Mouse (Mus musculus) MEL (cell line): ENCODE measurements at regions not wholly inside any gene's neighbourhood (a gene's known extent, or its start where the extent isn't known, plus 50 kb on each side); places are given as distances from the start of the nearest gene placed in this dataset.

Experiments used
- DNase-seq: peaks from one replicate; pipeline ENCODE4 v3.0.0; 2011; ENCODE audit warnings: low read depth, low spot score
- H3K27ac ChIP-seq: 2 replicates; pipeline ENCODE4 v1.5.1; 2012; ENCODE audit warnings: low read depth, mild to moderate bottlenecking, control low read depth, low read length, moderate library complexity; ENCODE audit not compliant: control insufficient read depth
- H3K27me3 ChIP-seq, 2 experiments: fragments of 150-350 bp in 1 of 2; sonication (generic) in 1 of 2; 2 replicates each; pipeline ENCODE4 v1.6.1; 2012; ENCODE audit warnings: low read length in 2 of 2, mild to moderate bottlenecking in 2 of 2, improper control_type of control experiment in 1 of 2, moderate library complexity in 1 of 2; ENCODE audit not compliant: insufficient read depth in 2 of 2, control insufficient read depth in 1 of 2
- H3K36me3 ChIP-seq, 2 experiments: 2 replicates each; pipeline ENCODE4 v1.6.1; 2012 to 2014; ENCODE audit warnings: low read length in 2 of 2, improper control_type of control experiment in 1 of 2, inconsistent platforms in 1 of 2, mild to moderate bottlenecking in 1 of 2; ENCODE audit not compliant: insufficient read depth in 2 of 2, control insufficient read depth in 1 of 2
- H3K4me1 ChIP-seq, 2 experiments: fragments of 150-350 bp in 1 of 2; sonication (generic) in 1 of 2; 2 replicates each; pipeline ENCODE4 v1.6.1; 2012; ENCODE audit warnings: low read length in 2 of 2, improper control_type of control experiment in 1 of 2, mild to moderate bottlenecking in 1 of 2; ENCODE audit not compliant: insufficient read depth in 2 of 2, control insufficient read depth in 1 of 2
- H3K4me3 ChIP-seq, 2 experiments: fragments of 150-350 bp in 1 of 2; sonication (generic) in 1 of 2; 2 replicates each; pipeline ENCODE4 v1.5.1; 2012; ENCODE audit warnings: low read depth in 2 of 2, low read length in 2 of 2, mild to moderate bottlenecking in 2 of 2, moderate library complexity in 2 of 2, control low read depth in 1 of 2, improper control_type of control experiment in 1 of 2; ENCODE audit not compliant: control insufficient read depth in 1 of 2, insufficient read depth in 1 of 2
- H3K79me2 ChIP-seq: 2 replicates; pipeline ENCODE4 v1.6.1; 2012; ENCODE audit warnings: mild to moderate bottlenecking, low read length, moderate library complexity; ENCODE audit not compliant: control insufficient read depth, poor library complexity, insufficient read depth
- H3K9ac ChIP-seq: 2 replicates; pipeline ENCODE4 v1.6.1; 2012; ENCODE audit warnings: low read depth, mild to moderate bottlenecking, control low read depth, low read length, moderate library complexity; ENCODE audit not compliant: control insufficient read depth, poor library complexity, severe bottlenecking
- H3K9me3 ChIP-seq: fragments of 150-350 bp; sonication (generic); replicated peaks from 2 replicates; pipeline ENCODE4 v1.6.1; 2012; ENCODE audit warnings: mild to moderate bottlenecking, low read length, improper control_type of control experiment, moderate library complexity; ENCODE audit not compliant: insufficient read depth
- BHLHE40 ChIP-seq: IDR thresholded peaks from 2 replicates; pipeline ENCODE4 v1.6.1; 2012; ENCODE audit warnings: low read depth, mild to moderate bottlenecking, inconsistent platforms, low read length, improper control_type of control experiment, borderline replicate concordance
- CHD1 ChIP-seq: IDR thresholded peaks from 2 replicates; pipeline ENCODE4 v1.6.1; 2012; ENCODE audit warnings: low read depth, mild to moderate bottlenecking, inconsistent platforms, low read length, improper control_type of control experiment
- CHD2 ChIP-seq: IDR thresholded peaks from 2 replicates; pipeline ENCODE4 v1.6.1; 2011; ENCODE audit warnings: low read length, improper control_type of control experiment
- CTCF ChIP-seq, 3 experiments: IDR thresholded peaks in 2 of 3; conservative IDR thresholded peaks in 1 of 3; 2 replicates each; pipeline ENCODE4 v1.5.1; 2011 to 2012; ENCODE audit warnings: low read length in 3 of 3, low read depth in 2 of 3, mild to moderate bottlenecking in 2 of 3, improper control_type of control experiment in 1 of 3, inconsistent platforms in 1 of 3, mixed read lengths in 1 of 3, moderate library complexity in 1 of 3; ENCODE audit not compliant: control insufficient read depth in 1 of 3, insufficient read depth in 1 of 3, poor library complexity in 1 of 3, severe bottlenecking in 1 of 3
- E2F4 ChIP-seq: IDR thresholded peaks from 2 replicates; pipeline ENCODE4 v1.6.1; 2011; ENCODE audit warnings: low read depth, low read length, improper control_type of control experiment, borderline replicate concordance
- ELF1 ChIP-seq: IDR thresholded peaks from 2 replicates; pipeline ENCODE4 v1.6.1; 2014; ENCODE audit warnings: low read depth, mild to moderate bottlenecking, inconsistent platforms, low read length, improper control_type of control experiment, moderate library complexity
- ETS1 ChIP-seq: IDR thresholded peaks from 2 replicates; pipeline ENCODE4 v1.6.1; 2012; ENCODE audit warnings: low read depth, mild to moderate bottlenecking, inconsistent platforms, low read length, improper control_type of control experiment, moderate library complexity
- GABPA ChIP-seq: IDR thresholded peaks from 2 replicates; pipeline ENCODE4 v1.6.1; 2012; ENCODE audit warnings: low read depth, mild to moderate bottlenecking, inconsistent platforms, low read length, improper control_type of control experiment, moderate library complexity
- GATA1 ChIP-seq: IDR thresholded peaks from 2 replicates; pipeline ENCODE4 v1.6.1; 2011; ENCODE audit warnings: low read depth, low read length, improper control_type of control experiment
- HCFC1 ChIP-seq: IDR thresholded peaks from 2 replicates; pipeline ENCODE4 v1.6.1; 2012; ENCODE audit warnings: low read depth, mild to moderate bottlenecking, inconsistent platforms, low read length, improper control_type of control experiment, moderate library complexity
- JUND ChIP-seq: IDR thresholded peaks from 2 replicates; pipeline ENCODE4 v1.6.1; 2011; ENCODE audit warnings: low read depth, mild to moderate bottlenecking, improper control_type of control experiment, low read length
- KAT2A ChIP-seq: conservative IDR thresholded peaks from 2 replicates; pipeline ENCODE4 v1.6.1; 2012; ENCODE audit warnings: low read depth, low read length, improper control_type of control experiment, inconsistent platforms
- MAFK ChIP-seq: IDR thresholded peaks from 2 replicates; pipeline ENCODE4 v1.6.1; 2011; ENCODE audit warnings: low read depth, mild to moderate bottlenecking, low read length, improper control_type of control experiment, borderline replicate concordance
- MAX ChIP-seq: IDR thresholded peaks from 2 replicates; pipeline ENCODE4 v1.6.1; 2011; ENCODE audit warnings: low read length, improper control_type of control experiment
- MAZ ChIP-seq: IDR thresholded peaks from 2 replicates; pipeline ENCODE4 v1.6.1; 2012; ENCODE audit warnings: low read depth, mild to moderate bottlenecking, inconsistent platforms, low read length, improper control_type of control experiment
- MEF2A ChIP-seq: IDR thresholded peaks from 2 replicates; pipeline ENCODE4 v1.6.1; 2014; ENCODE audit warnings: low read depth, mild to moderate bottlenecking, inconsistent platforms, low read length, improper control_type of control experiment; ENCODE audit not compliant: poor library complexity, insufficient replicate concordance, severe bottlenecking; ENCODE audit errors: extremely low read depth
- MXI1 ChIP-seq: IDR thresholded peaks from 2 replicates; pipeline ENCODE4 v1.6.1; 2011; ENCODE audit warnings: mild to moderate bottlenecking, low read depth, low read length, improper control_type of control experiment
- MYB ChIP-seq: IDR thresholded peaks from 2 replicates; pipeline ENCODE4 v1.6.1; 2011; ENCODE audit warnings: mild to moderate bottlenecking, low read depth, low read length, improper control_type of control experiment
- MYC ChIP-seq: IDR thresholded peaks from 2 replicates; pipeline ENCODE4 v1.6.1; 2011; ENCODE audit warnings: low read depth, mild to moderate bottlenecking, low read length, improper control_type of control experiment, moderate library complexity
- NELFE ChIP-seq: IDR thresholded peaks from 2 replicates; pipeline ENCODE4 v1.6.1; 2011; ENCODE audit warnings: low read depth, low read length, improper control_type of control experiment
- NRF1 ChIP-seq: IDR thresholded peaks from 2 replicates; pipeline ENCODE4 v1.6.1; 2014; ENCODE audit warnings: low read depth, mild to moderate bottlenecking, inconsistent platforms, low read length, improper control_type of control experiment, moderate library complexity; ENCODE audit not compliant: poor library complexity, insufficient read depth, severe bottlenecking
- POLR2A ChIP-seq, 2 experiments: IDR thresholded peaks; 2 replicates each; pipeline ENCODE4 v1.6.1; 2011 to 2012; ENCODE audit warnings: low read length in 2 of 2, mild to moderate bottlenecking in 2 of 2, control low read depth in 1 of 2, improper control_type of control experiment in 1 of 2, low read depth in 1 of 2, moderate library complexity in 1 of 2; ENCODE audit not compliant: control insufficient read depth in 1 of 2, insufficient read depth in 1 of 2, poor library complexity in 1 of 2
- POLR2AphosphoS2 ChIP-seq: IDR thresholded peaks from 2 replicates; pipeline ENCODE4 v1.6.1; 2011; ENCODE audit warnings: low read length, improper control_type of control experiment
- POLR2AphosphoS5 ChIP-seq: IDR thresholded peaks from 2 replicates; pipeline ENCODE4 v1.6.1; 2012; ENCODE audit warnings: low read depth, borderline replicate concordance, mild to moderate bottlenecking, inconsistent platforms, low read length, moderate library complexity, mixed read lengths
- RAD21 ChIP-seq: IDR thresholded peaks from 2 replicates; pipeline ENCODE4 v1.6.1; 2011; ENCODE audit warnings: mild to moderate bottlenecking, low read depth, low read length, improper control_type of control experiment
- RCOR1 ChIP-seq: IDR thresholded peaks from 2 replicates; pipeline ENCODE4 v1.6.1; 2012; ENCODE audit warnings: low read depth, mild to moderate bottlenecking, inconsistent platforms, low read length, improper control_type of control experiment
- SIN3A ChIP-seq: IDR thresholded peaks from 2 replicates; pipeline ENCODE4 v1.6.1; 2012; ENCODE audit warnings: low read length, improper control_type of control experiment, inconsistent platforms
- SMC3 ChIP-seq: IDR thresholded peaks from 2 replicates; pipeline ENCODE4 v1.6.1; 2011; ENCODE audit warnings: low read depth, low read length, improper control_type of control experiment
- TAL1 ChIP-seq: IDR thresholded peaks from 2 replicates; pipeline ENCODE4 v1.6.1; 2012; ENCODE audit warnings: mild to moderate bottlenecking, inconsistent platforms, low read length, moderate library complexity, mixed read lengths
- TBP ChIP-seq: IDR thresholded peaks from 2 replicates; pipeline ENCODE4 v1.8.0; 2011; ENCODE audit warnings: low read depth, low read length, improper control_type of control experiment
- TCF12 ChIP-seq: IDR thresholded peaks from 2 replicates; pipeline ENCODE4 v1.6.1; 2014; ENCODE audit warnings: low read depth, mild to moderate bottlenecking, inconsistent platforms, low read length, improper control_type of control experiment, moderate library complexity
- UBTF ChIP-seq: IDR thresholded peaks from 2 replicates; pipeline ENCODE4 v1.6.1; 2012; ENCODE audit warnings: low read depth, mild to moderate bottlenecking, inconsistent platforms, low read length, improper control_type of control experiment, moderate library complexity, borderline replicate concordance; ENCODE audit not compliant: insufficient read depth
- USF1 ChIP-seq: IDR thresholded peaks from 2 replicates; pipeline ENCODE4 v1.6.1; 2014; ENCODE audit warnings: low read depth, mild to moderate bottlenecking, inconsistent platforms, low read length, improper control_type of control experiment, moderate library complexity
- USF2 ChIP-seq, 2 experiments: IDR thresholded peaks; 2 replicates each; pipeline ENCODE4 v1.6.1; 2011 to 2012; ENCODE audit warnings: improper control_type of control experiment in 2 of 2, low read length in 2 of 2, borderline replicate concordance in 1 of 2, inconsistent platforms in 1 of 2, low read depth in 1 of 2, mild to moderate bottlenecking in 1 of 2; ENCODE audit not compliant: insufficient read depth in 1 of 2
- ZC3H11A ChIP-seq: IDR thresholded peaks from 2 replicates; pipeline ENCODE4 v1.6.1; 2012; ENCODE audit warnings: low read depth, mild to moderate bottlenecking, inconsistent platforms, low read length, improper control_type of control experiment
- ZKSCAN1 ChIP-seq: IDR thresholded peaks from 2 replicates; pipeline ENCODE4 v1.6.1; 2012; ENCODE audit warnings: low read depth, mild to moderate bottlenecking, inconsistent platforms, low read length, improper control_type of control experiment, moderate library complexity
- ZMIZ1 ChIP-seq: IDR thresholded peaks from 2 replicates; pipeline ENCODE4 v1.6.1; 2012; ENCODE audit warnings: low read depth, mild to moderate bottlenecking, inconsistent platforms, low read length, improper control_type of control experiment, moderate library complexity
- ZNF384 ChIP-seq: IDR thresholded peaks from 2 replicates; pipeline ENCODE4 v1.6.1; 2012; ENCODE audit warnings: low read depth, mild to moderate bottlenecking, inconsistent platforms, low read length, improper control_type of control experiment

DNA sequence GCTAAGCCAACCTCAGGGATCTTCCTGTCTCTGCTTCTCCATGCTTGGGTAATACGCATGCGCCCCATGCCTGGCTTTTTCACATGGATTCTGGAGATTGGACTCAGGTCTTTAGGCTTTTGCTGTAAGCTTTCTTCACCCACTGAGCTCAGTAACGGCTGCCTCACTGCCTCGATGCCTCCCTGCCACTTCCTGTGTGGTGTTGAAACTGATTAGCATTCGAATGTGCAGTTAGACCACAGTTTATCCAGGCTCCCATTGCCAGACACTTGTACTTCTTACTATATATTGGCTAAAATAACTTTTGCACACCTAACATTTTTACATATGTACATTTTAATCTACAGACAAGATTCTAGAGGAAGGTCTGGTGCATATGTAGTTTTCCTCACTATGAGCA lies 137.0 kb upstream of the Fmo9 start:
- H3K4me1 ChIP-seq: peaks cover 27 to 30% of the 10 kb centered on the region in 2 experiments
- H3K9ac ChIP-seq: peak overlapping the region; percentile 56
- no peak overlapping the region for H3K4me3 ChIP-seq
- peak; percentile 86 for DNase-seq
- H3K36me3 ChIP-seq: peaks cover 0 to 29% of the 10 kb centered on the region in 2 experiments; a peak in 2 of 4 replicates
- no peaks in the 10 kb centered on the region for H3K79me2 ChIP-seq
- peak overlapping the region; percentile 92 for H3K27ac ChIP-seq
- no peaks in the 10 kb centered on the region for H3K9me3 ChIP-seq
- no peaks in the 10 kb centered on the region for H3K27me3 ChIP-seq
- peak; percentile 73 for TF ChIP-seq ETS1
- TF ChIP-seq SMC3: no peak
- no peak for TF ChIP-seq POLR2AphosphoS2
- no peak for TF ChIP-seq ZNF384
- 0 out of 2 replicates have a peak, but pooled peaks have one; percentile 9 for TF ChIP-seq JUND
- peak; percentile 85 for TF ChIP-seq MAX
- TF ChIP-seq TCF12: peak; percentile 80
- TF ChIP-seq USF2 (IDR thresholded peaks at IDR 0.05; ENCODE audit: borderline replicate concordance in 1 of 2, insufficient read depth in 1 of 2, low read depth in 1 of 2, low read length in 2 of 2): no peak
- no peak for TF ChIP-seq CHD1
- TF ChIP-seq MXI1: no peak
- no peak for TF ChIP-seq RCOR1
- TF ChIP-seq MYC: no peak
- peak; percentile 46; the same call in 1 of the 2 replicates for TF ChIP-seq ELF1
- peak in 1 of 2 experiments; percentile 31; a peak in 1 of 4 replicates for TF ChIP-seq POLR2A (IDR thresholded peaks at IDR 0.05; ENCODE audit: control insufficient read depth in 1 of 2, insufficient read depth in 1 of 2, low read depth in 1 of 2, low read length in 2 of 2, poor library complexity in 1 of 2)
- TF ChIP-seq MEF2A: no peak
- TF ChIP-seq CHD2: no peak; the same call in 1 of the 2 replicates
- TF ChIP-seq CTCF (IDR thresholded peaks at IDR 0.05 in 2 of 3, conservative IDR thresholded peaks at IDR 0.05 in 1 of 3; ENCODE audit: control insufficient read depth in 1 of 3, insufficient read depth in 1 of 3, low read depth in 2 of 3, low read length in 3 of 3, poor library complexity in 1 of 3, severe bottlenecking in 1 of 3): no peak
- no peak; the same call in 1 of the 2 replicates for TF ChIP-seq SIN3A
- 0 out of 2 replicates have a peak, but pooled peaks have one; percentile 11 for TF ChIP-seq E2F4
- no peak for TF ChIP-seq BHLHE40
- no peak for TF ChIP-seq UBTF
- TF ChIP-seq GATA1: peak; percentile 58
- no peak for TF ChIP-seq GABPA
- TF ChIP-seq TAL1: peak; percentile 35; the same call in 1 of the 2 replicates
- TF ChIP-seq ZKSCAN1: no peak
- TF ChIP-seq MAZ: no peak
- TF ChIP-seq HCFC1: 0 out of 2 replicates have a peak, but pooled peaks have one; percentile 32
- TF ChIP-seq MAFK: no peak
- no peak for TF ChIP-seq POLR2AphosphoS5
- peak; percentile 33; the same call in 1 of the 2 replicates for TF ChIP-seq NELFE
- no peak for TF ChIP-seq ZMIZ1
- no peak for TF ChIP-seq ZC3H11A
- peak; percentile 93 for TF ChIP-seq MYB
- TF ChIP-seq USF1: no peak
- TF ChIP-seq RAD21: no peak
- TF ChIP-seq TBP: 0 out of 2 replicates have a peak, but pooled peaks have one; percentile 34
- no peak for TF ChIP-seq KAT2A
- no peak for TF ChIP-seq NRF1
